Mouse (Mus musculus) fat pad, adult 2 months (tissue): ENCODE measurements around the gene Ube2o.
"Not testable (repeated sequence)": the region's sequence is repeated elsewhere in the genome, so short reads cannot be mapped to it uniquely, and the experiment has no call there.

Source experiments
- DNase-seq: peaks from one replicate; pipeline ENCODE4 v3.0.0-alpha.2; 2011; ENCODE audit warnings: low read depth, low spot score; ENCODE audit errors: extremely low read depth

Ube2o gene

GRCm38 (mm10) chr11:116518482-116518881 is 62.8 kb downstream of the Ube2o start:
- peak; percentile 83 for DNase-seq

DNA sequence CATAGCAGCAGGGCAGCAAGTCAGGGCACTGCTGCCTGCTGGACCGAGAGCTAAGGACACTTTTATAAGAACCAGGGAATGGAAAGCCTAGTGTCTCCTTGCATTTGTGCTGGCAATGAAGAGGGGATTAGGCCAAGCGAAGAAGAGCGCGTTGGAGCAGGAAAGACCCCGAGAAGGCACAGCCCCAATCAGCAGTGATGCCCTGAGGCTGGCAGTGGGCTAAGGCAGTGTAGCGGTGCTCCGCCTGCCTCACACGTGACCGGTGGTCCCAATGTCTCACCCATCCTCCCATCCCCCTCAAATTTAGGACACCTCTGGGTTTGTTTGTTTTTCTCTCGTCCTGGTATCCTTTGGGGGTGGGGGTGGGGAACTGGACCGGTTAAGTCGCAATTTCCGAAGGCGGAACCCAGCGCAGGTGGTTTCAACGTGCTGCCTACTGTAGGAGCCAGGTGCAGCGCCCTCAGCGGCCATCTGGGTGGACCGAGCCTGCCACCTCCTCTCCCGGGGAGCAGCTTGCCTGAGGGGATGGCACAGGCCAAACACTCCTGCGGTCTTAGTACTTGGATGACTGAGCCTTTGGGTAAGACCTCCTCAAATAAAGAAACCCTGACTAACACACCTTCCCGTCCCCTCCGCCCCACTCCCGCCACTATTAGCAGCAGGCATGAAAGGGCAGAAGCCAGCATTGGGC is 65.8 kb downstream of the Ube2o start:
- DNase-seq = no peak

GRCm38 (mm10) chr11:116513531-116514038 is 67.7 kb downstream of the Ube2o start:
- DNase-seq = no peak

DNA sequence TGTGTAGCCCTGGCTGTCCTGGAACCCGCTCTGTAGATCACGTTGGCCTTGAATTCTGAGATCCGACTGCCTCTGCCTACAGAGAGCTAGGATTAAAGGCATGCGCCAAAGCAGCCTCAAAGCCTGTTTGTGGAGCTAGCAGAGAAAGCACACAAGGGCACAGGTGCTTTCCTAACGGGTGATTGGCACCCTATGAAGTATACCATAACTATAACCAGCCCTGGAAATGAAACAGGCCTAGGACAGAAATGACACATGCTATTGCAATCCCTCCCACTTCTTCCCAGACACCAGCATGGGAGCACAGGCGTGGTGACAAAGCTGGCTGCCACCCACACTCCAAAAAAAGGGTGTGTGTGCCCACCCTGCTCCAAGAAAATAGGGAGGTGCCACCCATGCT is 68.3 kb downstream of the Ube2o start:
- no peak for DNase-seq

GRCm38 (mm10) chr11:116512154-116512553 is 69.1 kb downstream of the Ube2o start:
- no peak for DNase-seq

GRCm38 (mm10) chr11:116511301-116511868 is 69.9 kb downstream of the Ube2o start:
- no peak for DNase-seq

DNA sequence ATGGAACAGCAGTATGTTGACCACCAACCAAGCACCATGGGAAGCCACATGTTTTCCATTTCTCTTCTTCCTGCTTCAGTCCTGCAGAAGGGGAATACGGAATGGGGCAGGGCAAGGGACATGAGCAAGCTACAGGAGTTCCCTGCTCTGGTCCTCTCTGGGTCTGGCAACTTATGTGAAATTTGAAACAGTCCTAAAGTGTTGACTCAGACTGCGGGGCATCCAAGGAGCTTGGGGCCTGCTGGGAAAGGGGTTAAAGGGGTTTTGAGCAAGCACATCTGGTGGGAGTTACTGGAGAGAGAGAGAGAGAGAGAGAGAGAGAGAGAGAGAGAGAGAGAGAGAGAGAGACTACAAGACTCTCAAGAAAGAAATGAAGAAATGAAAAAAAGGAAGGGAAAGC is 72.6 kb downstream of the Ube2o start:
- DNase-seq = no peak

DNA sequence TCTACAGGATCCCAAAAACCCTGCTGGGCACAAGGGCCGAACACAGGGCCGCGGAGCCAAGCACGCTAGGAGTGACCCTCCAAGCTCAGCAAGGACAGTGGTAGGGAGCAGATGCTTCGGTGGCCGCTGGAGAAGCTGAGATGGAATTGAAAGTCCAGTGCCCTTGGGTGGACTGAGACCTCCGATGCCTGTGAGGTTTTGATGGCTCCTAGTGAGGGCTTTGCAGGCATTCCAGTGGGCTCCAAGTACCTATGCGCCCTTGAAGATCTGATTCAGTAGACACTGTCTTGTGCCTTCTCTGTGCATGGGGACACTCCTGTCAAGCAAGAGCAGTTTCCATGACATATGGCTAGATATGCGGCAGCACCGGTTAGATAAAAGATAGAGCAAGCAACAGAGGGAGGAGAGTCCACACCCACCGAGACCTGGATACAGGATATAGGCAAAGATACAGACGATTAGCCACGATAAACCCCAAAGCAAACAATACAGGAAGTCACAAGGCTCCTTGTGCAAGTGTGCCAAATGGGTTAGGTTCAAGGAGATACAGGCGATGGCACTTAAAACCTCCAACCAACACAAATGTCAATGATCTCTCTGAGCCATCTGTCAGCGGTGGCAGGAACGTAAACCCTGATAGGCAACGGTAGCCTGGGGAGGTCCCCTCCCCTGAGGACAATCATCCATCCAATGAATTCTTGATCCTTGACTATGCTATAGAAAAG is 74.9 kb downstream of the Ube2o start:
- DNase-seq = peak; percentile 73

DNA sequence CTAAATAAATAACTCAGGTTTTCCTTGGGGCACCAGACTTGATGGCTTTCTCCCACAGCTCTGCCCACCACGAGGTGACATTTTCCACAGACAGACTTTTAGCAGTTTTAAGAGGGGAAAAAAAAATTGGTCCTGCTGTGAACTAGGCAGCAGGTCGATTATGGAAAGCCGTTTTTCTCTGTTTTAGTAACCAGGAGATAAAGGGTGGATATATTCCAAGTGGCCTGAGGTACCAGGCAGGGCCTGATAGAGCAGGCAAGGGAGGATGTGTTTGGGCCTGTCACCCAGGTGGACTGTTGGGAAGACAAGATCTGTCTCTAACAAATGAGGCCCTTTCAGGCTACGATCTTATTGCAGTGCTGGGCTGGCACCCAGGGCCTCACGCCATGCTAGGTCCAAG is 75.7 kb downstream of the Ube2o start:
- peak; percentile 84 for DNase-seq

- DNase-seq = peak; percentile 88
These were observed 76.7 kb downstream of the Ube2o start for GRCm38 (mm10) chr11:116504516-116504915.

DNA sequence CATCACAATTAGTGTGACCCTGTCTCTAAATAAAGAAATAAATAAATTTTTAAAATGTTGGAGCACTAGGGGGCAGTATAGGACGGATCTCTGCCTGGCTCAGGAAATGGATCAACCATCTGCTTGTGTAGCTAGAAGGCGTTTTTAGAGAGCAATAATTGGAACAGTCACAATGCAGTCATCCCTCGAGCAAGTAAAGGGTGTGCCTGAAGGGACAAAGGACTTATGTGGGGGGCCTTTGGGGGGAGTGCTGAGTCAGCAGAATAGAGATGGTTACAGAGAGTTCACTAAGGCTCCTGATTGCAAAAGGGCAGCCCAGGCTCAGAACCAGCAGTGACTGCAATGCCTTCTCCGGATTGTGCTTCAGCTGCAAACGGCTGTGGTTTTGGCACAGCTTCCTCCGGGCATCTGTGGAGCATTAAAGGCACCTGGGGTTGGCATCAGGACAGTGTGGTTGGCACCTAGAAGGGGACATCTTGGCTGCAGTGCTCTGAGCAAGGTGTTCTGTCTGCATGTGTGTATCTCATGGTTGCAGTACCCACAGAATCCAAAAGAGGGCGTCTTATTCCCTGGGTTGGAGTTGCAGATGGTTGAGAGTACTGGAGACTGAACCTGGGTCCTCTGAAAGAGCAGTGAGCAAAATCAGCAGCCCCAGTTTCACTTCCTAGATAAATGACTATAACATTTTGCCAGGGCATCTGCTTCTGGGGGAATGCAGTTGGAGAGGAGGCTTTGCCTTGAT is 80.1 kb downstream of the Ube2o start:
- DNase-seq = peak; percentile 76

- DNase-seq = no peak
These were observed 82.2 kb downstream of the Ube2o start for GRCm38 (mm10) chr11:116499018-116499417.

- DNase-seq = no peak
These were observed 82.7 kb downstream of the Ube2o start for GRCm38 (mm10) chr11:116498596-116498995.

- DNase-seq = no peak
These were observed 83.9 kb downstream of the Ube2o start for GRCm38 (mm10) chr11:116497313-116497712.

GRCm38 (mm10) chr11:116494474-116495174 is 86.6 kb downstream of the Ube2o start:
- no peak for DNase-seq

DNA sequence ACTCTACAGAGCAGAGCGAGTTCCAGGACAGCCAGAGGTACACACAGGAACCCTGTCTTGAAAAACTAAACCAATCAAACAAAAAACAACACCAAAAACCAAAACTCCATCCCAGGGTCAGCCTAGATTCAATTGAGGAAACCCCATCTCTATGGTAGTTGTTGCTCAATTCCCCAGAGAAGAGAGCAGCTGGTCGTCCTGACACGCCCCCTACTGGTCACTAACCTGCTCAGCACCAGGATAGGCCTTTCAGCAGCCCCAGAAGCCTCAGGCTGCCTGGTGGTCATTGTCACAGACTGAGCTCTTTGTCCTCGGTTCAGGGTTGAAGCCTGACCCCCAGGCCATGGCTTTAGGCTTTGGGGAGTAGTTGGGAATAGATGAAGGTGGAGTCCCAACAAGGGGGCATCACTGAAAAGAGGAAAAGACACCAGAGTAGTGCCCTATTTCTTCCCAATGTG is 87.4 kb downstream of the Ube2o start, which contains the start of gene Prpsap1:
Gene Prpsap1, minus strand, starts transcription at position 408 of the 458 bp plus-strand sequence.
- no peak for DNase-seq

- DNase-seq = no peak
These were observed 88.1 kb downstream of the Ube2o start for GRCm38 (mm10) chr11:116493191-116493590.

DNA sequence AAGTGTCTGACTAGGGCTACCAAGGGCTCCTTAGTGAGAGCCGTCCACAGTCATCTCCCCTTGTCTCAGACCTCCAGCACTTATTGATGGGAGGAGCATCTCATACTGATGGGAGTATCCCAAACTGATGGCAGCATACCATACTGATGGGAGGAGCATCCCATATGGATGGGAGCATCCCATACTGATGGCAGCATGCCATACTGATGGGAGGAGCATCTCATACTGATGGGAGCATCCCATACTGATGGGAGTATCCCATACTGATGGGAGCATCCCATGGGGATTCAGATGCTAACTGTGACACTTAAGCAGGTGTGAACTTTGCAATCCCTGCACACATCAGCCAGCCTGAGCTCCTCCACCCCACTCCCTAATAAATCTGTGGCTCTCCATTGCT is 88.7 kb downstream of the Ube2o start:
- not testable (repeated sequence) for DNase-seq

DNA sequence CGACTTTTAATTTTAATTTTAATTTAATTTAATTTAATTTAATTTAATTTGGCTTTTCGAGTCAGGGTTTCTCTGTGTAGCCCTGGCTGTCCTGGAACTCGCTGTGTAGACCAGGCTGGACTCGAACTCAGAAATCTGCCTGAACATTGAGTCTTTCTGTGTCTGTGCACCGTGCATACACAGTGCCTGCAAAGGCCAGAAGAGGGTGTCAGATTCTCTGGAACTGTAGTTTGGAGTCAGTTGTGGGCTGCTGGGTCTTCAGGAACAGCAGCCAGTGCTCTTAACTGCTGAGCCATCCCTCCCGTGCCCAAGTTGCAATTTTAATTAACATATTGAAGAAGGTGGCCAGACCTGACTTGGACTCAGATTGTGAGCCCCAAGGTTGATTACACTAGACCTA is 89.9 kb downstream of the Ube2o start:
- DNase-seq = no peak
